Mouse (Mus musculus) A20 (cell line): ENCODE measurements around the gene Fuca2.
A peak's percentile ranks its signal among the peaks of the same experiment; 100 is the strongest.
"Not testable (repeated sequence)": the region's sequence is repeated elsewhere in the genome, so short reads cannot be mapped to it uniquely, and the experiment has no call there.

Experiments used
- DNase-seq: peaks from one replicate; pipeline ENCODE4 v3.0.0-alpha.2; 2011; ENCODE audit warnings: low read depth, low spot score

Fuca2 gene

DNA sequence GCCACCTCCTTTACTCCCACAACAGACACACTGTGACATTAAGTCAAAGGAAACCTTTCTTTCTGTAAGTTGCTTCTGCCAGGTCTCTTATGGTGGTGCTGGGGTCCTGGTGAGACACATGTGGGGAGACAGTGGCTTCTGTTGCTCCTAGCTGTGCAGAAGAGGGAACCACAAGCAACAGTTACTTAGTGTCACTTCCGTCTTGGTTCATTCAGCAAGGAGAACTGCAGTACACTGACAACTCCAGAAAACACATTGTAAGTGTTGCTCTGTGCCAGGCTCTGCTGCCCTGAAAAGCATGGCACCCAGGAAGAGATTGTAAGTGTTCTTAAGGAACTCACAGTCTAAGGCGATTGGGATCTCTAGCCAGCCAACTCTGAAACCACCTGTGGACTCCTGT lies at the start of gene Fuca2:
TSS of gene Fuca2 (plus strand) at position 210 of the 400 bp plus-strand sequence.
- DNase-seq = peak; percentile 7

DNA sequence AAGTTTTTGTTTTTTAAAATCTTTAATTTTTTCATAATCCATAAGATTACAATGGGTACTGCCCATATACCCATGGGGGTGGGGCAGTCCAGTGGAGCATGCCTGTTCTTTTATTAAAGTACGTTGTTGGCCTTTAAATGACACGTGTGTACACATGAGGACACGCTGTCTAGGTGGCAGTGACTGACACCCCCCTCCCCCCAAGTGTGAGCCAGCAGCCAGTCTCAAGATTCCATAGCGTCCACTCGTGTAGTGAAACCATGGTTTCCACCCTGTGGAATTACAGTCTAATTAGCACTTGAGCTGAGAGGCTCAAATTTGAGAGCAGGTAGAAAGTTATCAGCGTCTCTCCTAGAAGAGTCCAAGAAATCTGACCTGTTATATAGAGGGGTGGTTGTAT lies 47.7 kb upstream of the Fuca2 start:
- no peak for DNase-seq

DNA sequence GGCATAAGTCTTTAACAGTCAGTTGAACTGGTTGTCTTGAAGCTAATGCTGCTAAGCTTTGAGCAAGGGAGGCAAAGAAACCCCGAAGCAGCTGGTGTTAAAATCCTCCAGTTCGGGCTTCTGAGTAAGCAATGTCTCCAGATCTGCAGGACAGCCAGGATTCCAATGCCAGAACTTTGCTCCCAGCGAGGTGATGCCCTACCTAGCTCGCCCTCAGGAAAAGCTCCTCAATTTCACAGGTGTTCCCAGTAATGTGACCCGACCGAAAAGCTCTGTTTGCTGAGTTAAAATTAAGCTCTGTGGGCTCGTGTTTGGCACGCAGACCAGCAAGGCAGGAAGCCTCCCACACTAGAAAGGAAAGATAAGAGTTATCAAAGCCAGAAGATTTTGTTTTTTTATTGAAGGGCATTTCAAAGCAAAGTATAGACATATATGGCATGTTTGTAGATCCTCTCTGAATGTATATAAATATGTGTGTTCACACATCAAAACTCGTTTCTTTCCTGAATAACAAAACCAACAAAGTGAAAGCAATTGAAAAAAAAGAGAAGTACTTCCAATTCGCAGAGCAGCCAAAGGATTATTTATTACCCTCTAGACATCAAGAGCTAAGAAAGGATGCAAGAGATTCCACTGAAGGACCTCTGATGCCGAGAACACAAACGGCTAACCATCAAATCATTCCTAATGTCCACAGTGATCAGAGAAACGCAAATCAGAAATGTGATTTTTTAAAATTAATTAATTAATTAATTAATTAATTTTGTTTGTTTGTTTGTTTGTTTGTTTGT lies 45.9 kb upstream of the Fuca2 start:
- no peak for DNase-seq

DNA sequence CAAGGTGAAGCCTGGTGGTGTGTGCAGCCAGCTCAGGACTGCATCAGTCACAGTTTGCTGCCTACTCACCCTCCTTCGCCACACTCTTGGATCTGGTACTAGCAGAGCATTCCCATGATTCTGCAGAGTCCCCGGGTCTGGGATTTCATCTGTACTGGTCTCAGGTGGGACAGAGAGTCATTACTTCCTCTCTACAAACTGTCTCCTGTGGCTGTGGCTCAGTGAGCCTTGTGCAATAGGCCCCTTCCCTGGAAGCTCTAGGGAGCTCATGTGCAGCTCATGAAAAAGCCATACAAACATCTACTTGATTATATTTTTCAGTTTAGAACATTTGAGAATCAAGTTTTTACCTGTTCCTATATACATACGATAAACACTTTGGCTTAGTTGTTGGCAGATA lies 35.0 kb upstream of the Fuca2 start:
- DNase-seq = not testable (repeated sequence)

DNA sequence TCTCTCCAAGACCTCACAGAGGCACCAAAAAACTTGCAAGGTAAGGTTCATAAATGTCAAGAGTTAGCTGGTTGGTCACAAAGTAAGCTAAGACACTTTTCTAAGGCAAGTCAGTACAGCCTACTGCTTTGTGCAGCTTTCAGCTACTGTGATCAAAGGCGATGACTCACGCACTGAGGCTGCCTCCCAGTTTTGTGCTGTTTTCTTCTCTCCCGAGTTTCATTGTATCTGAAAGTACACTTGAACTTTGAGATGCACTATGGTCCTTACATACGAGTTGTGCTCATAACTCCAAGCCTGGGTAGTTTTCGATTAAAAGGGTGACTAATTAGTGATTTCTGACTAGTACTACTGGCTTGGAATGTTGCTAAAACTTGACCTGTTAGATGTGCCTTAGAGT lies 32.4 kb upstream of the Fuca2 start:
- DNase-seq = no peak

DNA sequence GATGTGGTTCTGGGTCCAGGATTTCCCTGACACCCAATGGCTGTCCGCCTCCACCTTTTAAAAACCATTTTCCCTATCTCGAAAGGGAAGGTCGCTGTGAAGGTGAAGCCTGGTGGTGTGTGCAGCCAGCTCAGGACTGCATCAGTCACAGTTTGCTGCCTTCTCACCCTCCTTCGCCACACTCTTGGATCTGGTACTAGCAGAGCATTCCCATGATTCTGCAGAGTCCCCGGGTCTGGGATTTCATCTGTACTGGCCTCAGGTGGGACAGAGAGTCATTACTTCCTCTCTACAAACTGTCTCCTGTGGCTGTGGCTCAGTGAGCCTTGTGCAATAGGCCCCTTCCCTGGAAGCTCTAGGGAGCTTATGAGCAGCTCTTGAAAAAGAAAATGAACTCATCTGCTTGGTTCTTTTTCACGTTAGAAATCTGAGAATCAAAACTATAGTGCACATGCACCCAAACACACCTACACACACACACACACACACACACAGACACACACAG lies 31.3 kb upstream of the Fuca2 start:
- DNase-seq = not testable (repeated sequence)

DNA sequence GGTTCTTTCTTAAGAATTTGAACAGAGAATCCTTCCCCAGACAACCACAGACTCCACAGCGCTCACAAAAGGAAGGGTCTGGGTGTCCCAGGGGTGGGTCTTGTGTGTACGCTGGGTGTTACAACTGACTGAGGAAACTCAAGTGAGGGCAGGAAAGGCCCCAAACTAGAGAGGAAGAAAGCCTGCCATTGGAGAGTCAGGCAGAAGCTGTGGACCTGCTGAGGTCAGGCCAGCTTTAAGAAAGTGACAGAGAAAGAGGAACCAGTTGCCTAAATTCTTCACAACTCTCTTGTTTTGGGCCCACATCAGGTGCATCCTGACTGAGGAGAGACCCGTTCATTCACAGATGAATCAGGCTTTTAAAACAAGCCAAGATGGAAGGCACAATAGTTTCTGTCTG lies 29.1 kb upstream of the Fuca2 start:
- DNase-seq = peak; percentile 75

DNA sequence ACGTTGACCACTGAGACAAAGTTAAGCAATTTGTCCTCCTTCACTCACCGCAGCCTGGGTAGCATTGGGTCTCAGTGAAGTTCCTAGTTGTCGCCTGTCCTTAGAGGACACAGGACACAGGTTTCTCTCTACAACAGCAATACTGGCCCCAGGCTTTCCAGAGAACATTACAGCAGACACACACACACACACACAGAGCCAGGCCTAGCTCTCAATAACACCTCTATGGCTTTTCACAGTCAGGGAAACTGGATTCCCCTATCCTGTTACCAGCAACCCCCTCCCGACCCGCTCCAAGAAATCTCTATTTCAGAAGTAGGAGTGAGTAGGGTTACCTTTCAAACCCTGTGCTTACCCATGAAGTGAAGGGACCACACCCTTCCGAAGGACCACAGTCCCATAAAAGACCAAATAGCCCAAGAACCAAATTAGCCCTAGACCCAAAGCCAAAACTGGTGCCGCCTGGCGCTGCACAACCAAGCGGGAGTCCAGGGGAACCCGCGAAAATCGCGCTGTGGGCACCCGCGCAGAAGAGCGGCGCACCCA lies 26.0 kb upstream of the Fuca2 start:
- no peak for DNase-seq

DNA sequence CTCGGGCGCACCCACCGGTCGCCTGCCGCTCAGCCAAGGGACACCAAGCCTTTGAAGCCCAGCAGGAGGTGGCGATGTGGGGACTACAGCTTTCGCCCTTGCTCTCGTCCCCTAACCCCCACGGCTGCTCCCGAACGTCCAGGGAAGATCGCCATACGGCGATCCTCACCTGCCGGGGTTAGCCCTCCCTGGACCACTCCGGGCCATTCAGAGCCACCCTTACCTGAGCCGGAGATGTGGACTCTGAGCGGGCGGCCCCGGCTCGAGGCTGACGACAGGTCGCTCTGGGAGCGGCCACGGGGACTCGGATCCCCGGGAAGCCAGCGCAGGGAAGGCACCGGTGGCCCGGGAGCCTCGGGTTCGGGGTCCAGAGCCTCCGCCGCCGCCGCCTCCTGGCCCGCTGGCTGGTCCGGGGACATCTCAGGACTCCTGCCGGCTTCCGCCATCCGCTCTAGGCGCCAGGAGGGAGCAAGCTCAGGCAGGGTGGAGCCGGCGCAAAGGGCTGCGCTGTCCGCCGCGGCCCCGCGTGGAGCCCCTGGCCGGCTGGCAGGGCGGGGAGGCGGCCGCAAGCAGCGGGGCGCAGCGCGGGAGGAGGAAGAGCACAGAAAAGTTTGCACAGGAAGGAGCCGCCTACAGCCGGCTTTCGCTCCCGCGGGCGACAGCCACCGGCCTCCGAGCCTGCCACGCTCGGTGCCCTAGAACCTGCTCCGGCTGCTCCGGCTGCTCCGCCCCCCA lies 25.3 kb upstream of the Fuca2 start, which contains the start of gene Phactr2:
TSS of gene Phactr2 (minus strand) at position 580 of the 735 bp plus-strand sequence.
- peak; percentile 81 for DNase-seq

DNA sequence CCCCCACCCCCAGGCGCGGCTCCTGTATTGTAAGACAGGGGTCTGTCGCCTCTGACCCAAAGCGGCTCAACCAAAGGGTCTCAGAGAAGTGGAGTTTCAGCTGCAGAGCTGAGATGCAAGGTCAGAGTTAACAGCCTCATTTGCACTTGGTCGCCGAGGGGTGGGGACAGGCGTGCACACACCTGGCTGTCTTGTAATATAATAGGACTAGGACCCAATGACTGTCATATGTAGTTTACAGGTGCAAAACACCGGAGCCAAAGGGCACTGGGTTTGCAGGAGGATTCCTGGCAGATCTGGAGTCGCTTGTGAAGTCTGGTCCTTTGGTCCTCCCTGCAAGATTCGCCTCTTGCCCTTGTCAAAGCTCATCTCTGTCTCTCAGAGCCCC lies 24.8 kb upstream of the Fuca2 start:
- peak; percentile 78 for DNase-seq

DNA sequence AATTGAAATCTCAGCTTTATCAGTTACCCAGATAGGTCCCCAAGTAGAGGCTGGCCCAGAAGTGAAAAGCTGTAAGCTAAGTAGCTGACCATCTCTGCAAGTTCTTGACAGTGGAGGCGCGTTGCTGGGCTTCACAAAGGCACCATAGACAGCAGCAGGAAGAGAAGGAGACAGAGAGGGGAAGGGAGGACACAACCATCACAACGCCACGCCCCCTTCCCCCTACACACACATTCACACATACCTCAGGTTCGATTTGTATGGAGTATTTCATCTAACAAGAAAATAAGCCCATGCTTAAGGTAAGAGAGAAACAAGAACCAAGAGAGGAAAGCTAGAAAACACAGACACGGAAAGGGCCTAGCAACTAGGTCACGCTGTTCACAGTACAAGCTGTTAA lies 24.2 kb upstream of the Fuca2 start:
- DNase-seq = no peak

DNA sequence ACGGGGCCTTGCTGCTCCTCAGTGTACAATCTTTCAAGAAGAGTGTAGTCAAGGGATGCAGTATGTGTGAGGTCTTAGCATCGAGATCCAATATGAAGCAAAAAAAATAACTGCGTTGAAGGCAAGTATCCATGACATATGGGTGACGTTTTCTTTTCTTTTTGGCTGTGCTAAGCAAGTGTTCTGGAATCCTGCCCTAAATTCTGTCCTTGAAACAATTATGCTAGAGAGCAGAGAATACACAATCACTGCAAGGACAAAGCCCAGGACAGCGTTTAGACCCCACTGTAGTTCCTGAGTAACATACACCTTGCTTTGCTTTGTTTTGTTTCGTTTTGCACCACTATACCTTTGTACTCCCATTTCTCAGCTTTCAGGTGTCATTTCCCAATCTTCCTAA lies 20.0 kb upstream of the Fuca2 start:
- no peak for DNase-seq

DNA sequence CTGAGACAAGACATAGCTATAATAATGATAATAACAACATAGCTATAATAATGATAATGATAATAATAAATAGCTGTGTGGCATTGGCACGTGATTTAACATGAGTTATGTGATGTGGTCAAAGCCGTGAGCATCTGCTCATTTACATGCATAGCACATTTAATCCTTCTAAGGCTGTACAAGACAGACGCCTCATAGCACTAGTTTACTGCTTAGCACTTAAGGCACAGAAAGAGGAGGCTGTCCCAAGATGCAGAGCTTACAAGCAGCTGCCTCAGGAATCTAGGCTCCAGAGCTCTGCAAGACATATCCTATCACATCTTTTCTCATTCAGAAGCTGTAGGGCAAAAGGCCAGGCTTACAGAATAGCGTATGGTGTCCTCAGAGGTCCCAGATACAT lies 13.4 kb upstream of the Fuca2 start:
- DNase-seq = no peak

DNA sequence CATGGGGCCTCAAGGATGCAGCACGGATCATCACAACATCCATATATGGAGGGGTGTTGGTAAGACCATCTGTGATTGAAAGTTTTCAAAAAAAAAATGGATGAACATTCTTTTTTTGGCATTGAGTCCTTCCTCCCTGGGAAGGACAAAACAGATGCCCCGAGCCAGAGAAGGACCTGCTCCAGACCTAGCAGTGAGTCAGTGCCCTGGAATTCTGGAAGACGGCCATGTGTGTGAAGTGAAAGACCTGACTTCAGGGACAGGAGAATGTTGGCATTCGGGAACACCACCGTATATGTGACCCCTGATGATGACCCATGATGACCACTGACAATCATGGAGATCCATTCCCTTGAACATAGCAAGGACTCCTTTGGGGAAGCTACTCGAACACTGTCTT lies 9.7 kb upstream of the Fuca2 start:
- DNase-seq = no peak

DNA sequence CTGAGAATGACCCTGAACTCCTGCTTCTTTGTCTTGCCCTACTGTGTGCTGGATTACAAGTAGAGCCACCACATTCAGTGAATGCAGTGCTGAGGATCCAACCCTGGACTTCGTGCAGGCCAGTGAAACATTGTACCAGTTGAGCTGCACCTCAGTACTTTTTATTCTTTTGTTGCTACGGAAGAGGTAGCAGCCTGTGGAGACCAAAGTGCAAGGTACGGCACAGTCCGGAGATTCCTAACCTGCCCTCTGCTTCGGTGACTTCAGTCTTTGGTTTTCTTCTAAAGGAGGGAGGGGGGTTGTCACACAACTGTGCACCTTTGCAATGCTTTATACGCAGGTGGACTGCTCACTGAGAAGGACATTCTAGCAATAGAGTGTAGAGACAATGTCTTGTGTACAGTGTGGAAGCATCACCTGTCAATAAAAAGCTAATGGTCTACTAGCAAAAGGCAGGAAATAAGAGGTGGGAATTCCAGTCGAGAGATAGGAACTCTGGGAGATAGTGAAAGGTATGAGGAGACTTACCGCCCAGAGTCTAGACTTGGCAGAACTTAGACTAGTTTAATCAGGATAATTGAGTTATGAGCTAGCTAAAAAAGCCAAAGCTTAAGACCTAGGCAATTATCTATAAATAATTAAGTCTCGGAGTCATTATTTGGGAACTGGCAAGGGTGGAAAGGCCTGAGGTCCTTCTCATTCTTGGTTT lies 5.2 kb upstream of the Fuca2 start:
- no peak for DNase-seq

DNA sequence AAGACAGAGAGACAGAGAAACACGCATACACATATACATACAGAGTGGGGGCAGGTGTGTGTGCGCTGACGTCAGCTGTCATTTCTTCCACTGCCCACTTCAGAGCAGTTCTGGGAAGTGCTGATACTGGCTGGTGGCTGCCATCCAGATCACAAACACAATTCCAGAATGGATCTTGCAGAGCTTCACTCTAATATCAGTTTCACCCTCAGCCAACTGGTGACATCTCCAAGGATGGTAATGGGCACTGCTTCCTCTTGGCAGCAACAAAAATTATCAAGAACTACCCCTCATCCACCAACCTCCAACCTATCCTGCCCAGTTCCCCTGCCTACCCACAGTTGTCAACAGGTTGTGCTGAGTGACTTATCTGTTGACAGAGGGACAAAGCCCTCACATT lies 3.0 kb upstream of the Fuca2 start:
- no peak for DNase-seq

DNA sequence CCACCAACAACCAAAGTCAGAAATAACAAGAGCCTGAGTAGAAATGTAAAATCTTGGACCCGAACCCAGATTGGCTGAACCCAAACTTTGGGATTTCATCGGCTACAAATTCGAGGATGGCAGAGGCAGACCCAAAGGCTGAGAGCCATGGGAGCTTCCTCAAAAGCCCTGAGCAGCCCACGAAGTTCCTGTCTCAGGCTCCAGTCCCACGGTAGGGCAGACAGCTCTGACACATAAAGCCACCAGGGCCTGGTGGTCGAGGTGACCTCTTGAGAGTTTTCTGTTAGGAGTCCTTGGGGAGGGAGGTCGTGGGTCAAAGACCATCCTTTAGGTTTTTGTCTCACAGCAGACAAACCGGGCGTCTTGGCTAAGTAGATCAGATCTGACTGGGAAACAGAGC lies 1.1 kb downstream of the Fuca2 start:
- DNase-seq = no peak

DNA sequence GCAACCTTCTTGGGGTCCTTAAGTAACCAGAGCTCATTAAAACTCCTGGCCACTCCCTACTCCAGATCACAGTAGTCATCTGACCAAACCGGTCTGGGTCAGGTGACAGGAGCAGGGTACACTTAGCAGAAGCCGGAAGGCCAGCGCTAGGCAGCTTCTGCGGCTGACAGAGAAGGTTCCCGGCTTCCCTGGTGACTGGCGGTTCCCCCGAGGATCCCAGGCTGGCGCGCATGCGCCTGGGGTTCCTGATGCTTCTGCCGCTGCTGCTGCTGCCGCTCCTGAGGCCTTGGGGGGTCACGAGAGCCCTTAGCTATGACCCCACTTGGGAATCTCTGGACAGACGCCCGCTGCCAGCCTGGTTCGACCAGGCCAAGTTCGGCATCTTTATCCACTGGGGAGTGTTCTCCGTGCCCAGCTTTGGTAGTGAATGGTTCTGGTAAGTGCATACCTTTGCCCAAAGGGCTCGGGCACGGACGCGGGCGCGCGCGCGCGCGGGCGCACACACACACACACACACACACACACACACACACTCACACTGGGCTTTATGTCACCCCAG lies 1.7 kb downstream of the Fuca2 start:
- DNase-seq = peak; percentile 91

DNA sequence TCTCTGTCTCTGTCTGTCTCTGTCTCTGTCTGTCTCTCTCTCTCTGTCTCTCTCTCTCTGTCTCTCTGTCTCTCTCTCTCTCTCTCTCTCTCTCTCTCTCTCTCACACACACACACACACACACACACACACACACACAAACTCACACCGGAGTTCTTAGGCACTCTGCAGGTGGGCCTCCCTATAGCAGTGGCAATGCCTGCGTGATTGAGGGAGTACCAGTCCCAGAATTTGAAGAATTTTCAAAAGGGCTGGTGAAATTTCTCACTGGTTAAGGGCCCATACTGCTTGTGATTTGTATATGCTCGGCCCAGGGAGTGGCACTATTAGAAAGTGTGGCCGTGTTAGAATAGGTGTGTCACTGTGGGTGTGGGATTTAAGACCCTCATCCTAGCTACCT lies 2.2 kb downstream of the Fuca2 start:
- DNase-seq = peak; percentile 22

DNA sequence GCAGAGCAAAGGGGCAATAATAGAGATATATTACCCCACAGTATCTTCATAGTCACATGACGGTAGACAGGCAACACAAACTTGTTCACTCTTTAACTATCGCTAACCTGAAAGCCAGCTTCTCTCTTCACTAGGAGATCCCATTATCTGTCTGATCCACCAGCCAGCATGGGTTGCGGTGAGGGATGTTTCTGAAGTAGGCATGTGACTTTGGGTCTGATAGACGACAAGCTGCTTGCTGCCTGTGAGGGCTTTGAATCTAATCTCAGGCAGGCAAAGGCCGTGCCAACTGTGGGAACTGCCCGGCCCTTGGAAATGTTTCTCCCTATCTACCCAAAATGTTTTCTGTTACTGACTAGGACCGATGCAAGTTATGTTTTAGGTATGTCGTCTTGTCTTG lies 3.0 kb downstream of the Fuca2 start:
- DNase-seq = no peak

DNA sequence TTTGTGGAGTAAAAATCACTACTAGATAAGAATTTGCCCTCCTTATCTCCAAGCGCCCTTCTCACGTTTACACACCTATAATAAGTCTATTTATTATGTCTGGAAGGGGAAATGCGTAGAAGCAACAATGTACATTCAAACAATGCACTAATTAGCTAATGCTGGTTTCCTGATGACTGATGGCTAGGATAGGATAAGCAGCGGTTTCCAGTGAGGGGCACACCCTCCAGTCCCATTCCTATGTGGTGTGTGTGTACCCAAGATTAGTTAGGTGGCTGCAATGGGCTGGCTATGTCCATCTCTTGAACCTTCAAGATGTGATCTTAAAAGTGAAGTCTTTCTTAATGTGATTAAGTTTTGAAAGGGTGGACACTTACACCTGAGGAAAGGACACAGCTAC lies 22.5 kb downstream of the Fuca2 start:
- DNase-seq = no peak

DNA sequence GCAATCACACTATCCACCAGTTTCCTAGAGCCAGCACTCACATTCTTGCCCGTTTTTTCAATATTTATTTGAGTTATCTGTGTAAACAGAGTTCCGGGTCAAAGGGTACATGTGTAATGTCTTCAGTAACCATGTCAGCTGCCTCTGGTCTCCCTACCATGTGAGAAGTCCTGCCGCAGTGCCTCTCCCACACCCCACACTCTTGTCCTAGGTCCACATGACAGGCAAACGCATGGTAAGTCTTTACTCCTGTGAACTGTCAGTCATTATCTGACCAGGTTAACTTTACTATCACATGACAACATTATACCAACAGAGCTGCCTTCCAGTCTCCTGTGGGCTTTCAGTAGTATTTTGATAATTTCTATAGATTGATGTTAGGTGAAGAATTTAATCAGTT lies 28.8 kb downstream of the Fuca2 start:
- no peak for DNase-seq
